Mouse (Mus musculus): ENCODE results near the gene Atg9b.

DNA sequence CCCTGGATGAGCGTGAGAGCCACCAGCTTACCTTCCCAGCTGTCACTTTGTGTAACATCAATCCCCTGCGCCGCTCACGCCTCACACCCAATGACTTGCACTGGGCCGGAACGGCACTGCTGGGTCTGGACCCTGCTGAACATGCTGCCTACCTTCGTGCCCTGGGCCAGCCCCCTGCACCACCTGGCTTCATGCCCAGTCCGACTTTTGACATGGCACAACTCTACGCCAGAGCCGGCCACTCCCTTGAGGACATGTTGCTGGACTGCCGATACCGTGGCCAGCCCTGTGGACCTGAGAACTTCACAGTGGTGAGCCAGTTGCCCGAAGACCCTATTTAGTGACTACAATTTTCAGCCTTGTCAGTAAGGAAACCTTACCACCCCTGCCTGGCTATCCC, 22.0 kb upstream of the Atg9b start:
- no peak for TF ChIP-seq CTCF (IDR thresholded peaks at IDR 0.05; ENCODE audit: low read depth, low read length)
- TF ChIP-seq POLR2A (IDR thresholded peaks at IDR 0.05; ENCODE audit: extremely low read depth, insufficient read depth, low read length) = no peak
